Mouse (Mus musculus) thymus, adult 2 months (tissue): ENCODE measurements around the gene Cpd. TPM values are rescaled to one million over a fixed set of nuclear protein-coding genes. Genes with fewer than 3 reads are reported as not detected.
A peak's percentile ranks its signal among the peaks of the same experiment; 100 is the strongest.

ENCODE experiments used
- DNase-seq: peaks from one replicate; pipeline ENCODE4 v3.0.0; 2021
- H3K27ac ChIP-seq: fragments of 200-500 bp; 2 replicates; pipeline ENCODE4 v1.5.1; 2012; ENCODE audit warnings: low read length, control low read depth; ENCODE audit not compliant: control insufficient read depth, insufficient read depth
- H3K27me3 ChIP-seq: fragments of 200-500 bp; 2 replicates; pipeline ENCODE4 v1.6.1; 2012; ENCODE audit warnings: mild to moderate bottlenecking, low read length, moderate library complexity, mixed read lengths; ENCODE audit not compliant: control insufficient read depth, insufficient read depth
- H3K36me3 ChIP-seq: fragments of 200-500 bp; 2 replicates; pipeline ENCODE4 v1.6.1; 2012; ENCODE audit warnings: mild to moderate bottlenecking, low read length, moderate library complexity; ENCODE audit not compliant: control insufficient read depth, insufficient read depth
- H3K4me1 ChIP-seq: fragments of 200-500 bp; replicated peaks from 2 replicates; pipeline ENCODE4 v1.6.1; 2012; ENCODE audit warnings: low read length; ENCODE audit not compliant: control insufficient read depth, insufficient read depth
- H3K4me3 ChIP-seq: fragments of 200-500 bp; 2 replicates; pipeline ENCODE4 v1.5.1; 2012; ENCODE audit warnings: mild to moderate bottlenecking, low read length, control low read depth, moderate library complexity; ENCODE audit not compliant: control insufficient read depth, insufficient read depth
- CTCF ChIP-seq: fragments of 200-500 bp; IDR thresholded peaks from 2 replicates; pipeline ENCODE4 v1.5.1; 2012; ENCODE audit warnings: mild to moderate bottlenecking, control low read depth, low read length, moderate library complexity, borderline replicate concordance; ENCODE audit not compliant: control insufficient read depth, poor library complexity, insufficient read depth; ENCODE audit errors: extremely low read depth
- POLR2A ChIP-seq: fragments of 200-500 bp; IDR thresholded peaks from 2 replicates; pipeline ENCODE4 v1.6.1; 2012; ENCODE audit warnings: mild to moderate bottlenecking, low read length, control low read depth, moderate library complexity; ENCODE audit not compliant: control insufficient read depth, poor library complexity, insufficient read depth; ENCODE audit errors: extremely low read depth
- WGBS: fragments of 180-500 bp; shearing (Covaris S2); methylation state at CpG from one replicate; pipeline ENCODE4 v1.1.7; 2018; 5-methylcytosine and 5-hydroxymethylcytosine counted together
- polyA plus RNA-seq: library from polyadenylated mRNA; depleted of rRNA; stranded (reverse); fragments of >200 nt; gene quantifications from 2 replicates; pipeline ENCODE4 v1.2.3, GENCODE M21; 2012

Cpd gene
- polyA plus RNA-seq, 1 experiment: 7.5 TPM

GRCm38 (mm10) chr11:76770566-76770965, 76.3 kb downstream of the Cpd start:
- no peak for DNase-seq
- no peak overlapping the region for H3K27ac ChIP-seq
- WGBS: 84% methylated on average over 5 of the region's 5 CpGs
- no peaks in the 10 kb centered on the region; the same call in 1 of the 2 replicates for H3K27me3 ChIP-seq
- H3K4me1 ChIP-seq: no peaks in the 10 kb centered on the region
- no peaks in the 10 kb centered on the region for H3K36me3 ChIP-seq
- TF ChIP-seq POLR2A (no peak), CTCF (no peak)
- no peak overlapping the region for H3K4me3 ChIP-seq

- DNase-seq: no peak
- TF ChIP-seq CTCF: no peak
- TF ChIP-seq POLR2A: no peak
- Histone ChIP-seq H3K27ac (no peak overlapping the region), H3K36me3 (peaks cover 20% of the 10 kb centered on the region), H3K27me3 (no peaks in the 10 kb centered on the region; the same call in 1 of the 2 replicates), H3K4me1 (no peaks in the 10 kb centered on the region), H3K4me3 (no peak overlapping the region)
- 13% methylated on average over 4 of the region's 4 CpGs for WGBS
Observed at GRCm38 (mm10) chr11:76763741-76764122, 83.1 kb downstream of the Cpd start.

- peak within 1 kb of the TSS; percentile 23; the same call in 1 of the 2 replicates for H3K27ac ChIP-seq
- peak within 1 kb of the TSS; percentile 88 for H3K4me3 ChIP-seq
- no peaks in the 10 kb centered on the region for H3K4me1 ChIP-seq
- TF ChIP-seq POLR2A (peak; percentile 65), CTCF (peak; percentile 78)
- no peaks in the 10 kb centered on the region; the same call in 1 of the 2 replicates for H3K27me3 ChIP-seq
- peak; percentile 89 for DNase-seq
- H3K36me3 ChIP-seq: peaks cover 24% of the 10 kb centered on the region
- under 1% methylated on average over 28 of the region's 28 CpGs for WGBS
Observed at GRCm38 (mm10) chr11:76763053-76763740, 83.6 kb downstream of the Cpd start, which contains the start of gene Gosr1. Gene Gosr1 (minus strand): TSS chr11:76763579.

GRCm38 (mm10) chr11:76752276-76752675, 94.5 kb downstream of the Cpd start:
- Histone ChIP-seq H3K4me1 (peaks cover 3% of the 10 kb centered on the region; the same call in 1 of the 2 replicates), H3K27me3 (no peaks in the 10 kb centered on the region), H3K36me3 (peaks cover 71% of the 10 kb centered on the region), H3K4me3 (no peak overlapping the region), H3K27ac (no peak overlapping the region)
- WGBS: 96% methylated on average over 3 of the region's 3 CpGs
- TF ChIP-seq CTCF: no peak
- TF ChIP-seq POLR2A: no peak
- no peak for DNase-seq

GRCm38 (mm10) chr11:76748819-76749218, 98.0 kb downstream of the Cpd start:
- no peak for TF ChIP-seq CTCF
- TF ChIP-seq POLR2A: no peak
- WGBS: 86% methylated on average over 9 of the region's 9 CpGs
- H3K36me3 ChIP-seq: peaks cover 79% of the 10 kb centered on the region
- DNase-seq: no peak
- H3K4me3 ChIP-seq: no peak overlapping the region
- peak overlapping the region; percentile 30; the same call in 1 of the 2 replicates for H3K27ac ChIP-seq
- H3K27me3 ChIP-seq: no peaks in the 10 kb centered on the region
- peaks cover 3% of the 10 kb centered on the region; the same call in 1 of the 2 replicates for H3K4me1 ChIP-seq

GRCm38 (mm10) chr11:76745921-76746320, 100.9 kb downstream of the Cpd start:
- TF ChIP-seq CTCF: no peak
- no peak for TF ChIP-seq POLR2A
- Histone ChIP-seq H3K27ac (no peak overlapping the region), H3K27me3 (no peaks in the 10 kb centered on the region), H3K36me3 (peaks cover 55% of the 10 kb centered on the region), H3K4me1 (peaks cover 3% of the 10 kb centered on the region), H3K4me3 (no peak overlapping the region)
- WGBS: 97% methylated on average over 1 of the region's 1 CpGs
- no peak for DNase-seq
